Mouse (Mus musculus): Measurements from ENCODE around the gene Aldh16a1. TPM values are rescaled to one million over a fixed set of nuclear protein-coding genes. Genes with fewer than 3 reads are reported as not detected.
A peak's percentile ranks its signal among the peaks of the same experiment; 100 is the strongest.

Gene Aldh16a1
- total RNA-seq, 2 experiments from 2014 or later = 13.2 to 13.3 TPM

DNA sequence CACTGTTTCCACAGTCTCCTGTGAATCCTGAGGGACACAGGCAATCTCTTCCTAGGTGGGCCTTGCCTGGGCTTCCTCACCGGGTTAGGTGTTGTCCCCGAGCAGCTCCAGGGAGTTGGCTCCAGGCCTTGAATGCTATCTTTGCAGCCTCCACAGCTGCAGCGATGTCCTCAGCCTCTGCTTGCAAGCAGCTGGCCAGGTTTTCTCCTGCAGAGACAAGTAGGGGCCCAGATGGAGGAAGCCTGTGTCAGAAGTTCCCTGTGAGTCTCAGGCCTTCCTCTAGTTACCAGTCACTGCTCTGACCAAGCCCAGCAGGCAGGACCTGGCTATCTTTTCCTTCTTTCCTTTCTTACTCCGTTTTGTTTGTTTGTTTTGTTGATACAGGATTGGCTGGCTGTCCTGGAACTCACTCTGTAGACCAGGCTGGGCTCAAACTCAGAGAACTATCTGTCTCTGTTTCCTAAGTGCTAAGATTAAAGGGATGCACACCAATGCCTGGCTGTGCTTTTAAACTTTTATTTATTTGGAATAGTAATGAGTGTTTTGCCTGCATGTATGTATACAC is 5.8 kb downstream of the Aldh16a1 start:
- Histone ChIP-seq H3K4me3 (no peak overlapping the region), H3K27ac (no peak overlapping the region)
- no peak for TF ChIP-seq CTCF (conservative IDR thresholded peaks at IDR 0.05)
- no peak for DNase-seq (ENCODE audit: low spot score in 2 of 2)

GRCm38 (mm10) chr7:45147899-45148298 is 6.5 kb downstream of the Aldh16a1 start:
- no peak for DNase-seq (ENCODE audit: low spot score in 2 of 2)
- H3K27ac ChIP-seq = no peak overlapping the region
- H3K4me3 ChIP-seq = no peak overlapping the region

GRCm38 (mm10) chr7:45147267-45147666 is 7.1 kb downstream of the Aldh16a1 start:
- no peak for DNase-seq (ENCODE audit: low spot score in 2 of 2)
- Histone ChIP-seq H3K27ac (no peak overlapping the region), H3K4me3 (no peak overlapping the region)
- TF ChIP-seq CTCF (conservative IDR thresholded peaks at IDR 0.05) = no peak

More at GRCm38 (mm10) chr7:45147899-45148298, 6.5 kb downstream of the Aldh16a1 start:
- TF ChIP-seq CTCF (conservative IDR thresholded peaks at IDR 0.05) = no peak

DNA sequence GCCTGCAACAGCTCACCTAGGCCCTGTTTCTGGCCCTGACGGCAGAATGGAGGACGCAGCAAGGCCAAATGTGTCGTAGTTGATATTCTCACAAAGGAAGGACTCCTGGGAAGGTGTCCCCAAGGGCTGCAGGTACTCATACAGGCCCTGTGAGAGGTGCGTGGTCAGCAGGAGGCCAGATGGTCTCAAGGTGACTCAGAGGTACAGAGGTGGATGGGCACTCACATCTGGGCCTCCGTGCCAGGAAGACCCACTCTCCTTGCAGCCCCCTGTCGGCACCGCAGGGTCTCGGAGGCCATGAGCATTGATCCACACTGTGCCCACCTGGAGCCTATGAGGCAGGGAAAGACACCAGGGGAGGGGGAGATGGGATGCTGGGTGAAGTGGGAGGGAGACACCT is 8.9 kb downstream of the Aldh16a1 start:
- no peak for DNase-seq (ENCODE audit: low spot score in 2 of 2)
- no peak overlapping the region for H3K27ac ChIP-seq
- H3K4me3 ChIP-seq = no peak overlapping the region
- no peak for TF ChIP-seq CTCF (conservative IDR thresholded peaks at IDR 0.05)

GRCm38 (mm10) chr7:45144368-45145174 is 9.8 kb downstream of the Aldh16a1 start:
- no peak for TF ChIP-seq CTCF (conservative IDR thresholded peaks at IDR 0.05)
- DNase-seq (ENCODE audit: low spot score in 2 of 2) = no peak

GRCm38 (mm10) chr7:45141914-45142313 is 12.5 kb downstream of the Aldh16a1 start:
- H3K27ac ChIP-seq = no peak overlapping the region
- TF ChIP-seq CTCF (conservative IDR thresholded peaks at IDR 0.05) = no peak
- DNase-seq (ENCODE audit: low spot score in 2 of 2) = no peak
- H3K4me3 ChIP-seq = no peak overlapping the region

More at GRCm38 (mm10) chr7:45144368-45145174, 9.8 kb downstream of the Aldh16a1 start:
- no peak overlapping the region for H3K27ac ChIP-seq
- no peak overlapping the region for H3K4me3 ChIP-seq

DNA sequence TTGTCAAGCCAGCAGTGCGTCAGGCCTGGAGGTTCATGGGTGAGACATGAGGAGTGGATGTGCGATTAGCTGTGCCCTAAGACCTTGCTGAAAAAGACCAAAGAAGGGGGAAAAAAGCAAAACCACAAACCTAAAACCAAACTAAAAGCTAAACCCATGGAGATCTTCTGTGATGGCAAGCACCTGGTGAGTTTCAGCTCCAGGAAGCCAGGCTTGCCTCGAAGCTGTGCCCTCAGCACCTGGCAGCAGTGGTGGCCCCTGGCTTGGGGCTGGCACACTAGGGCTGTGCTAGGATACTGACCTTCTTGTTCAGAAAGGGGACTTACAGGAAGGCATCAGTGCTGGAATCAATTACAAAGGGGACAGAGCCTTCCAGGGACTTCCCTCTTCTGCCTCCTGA is 13.1 kb downstream of the Aldh16a1 start:
- Histone ChIP-seq H3K4me3 (no peak overlapping the region), H3K27ac (no peak overlapping the region)
- no peak for TF ChIP-seq CTCF (conservative IDR thresholded peaks at IDR 0.05)

DNA sequence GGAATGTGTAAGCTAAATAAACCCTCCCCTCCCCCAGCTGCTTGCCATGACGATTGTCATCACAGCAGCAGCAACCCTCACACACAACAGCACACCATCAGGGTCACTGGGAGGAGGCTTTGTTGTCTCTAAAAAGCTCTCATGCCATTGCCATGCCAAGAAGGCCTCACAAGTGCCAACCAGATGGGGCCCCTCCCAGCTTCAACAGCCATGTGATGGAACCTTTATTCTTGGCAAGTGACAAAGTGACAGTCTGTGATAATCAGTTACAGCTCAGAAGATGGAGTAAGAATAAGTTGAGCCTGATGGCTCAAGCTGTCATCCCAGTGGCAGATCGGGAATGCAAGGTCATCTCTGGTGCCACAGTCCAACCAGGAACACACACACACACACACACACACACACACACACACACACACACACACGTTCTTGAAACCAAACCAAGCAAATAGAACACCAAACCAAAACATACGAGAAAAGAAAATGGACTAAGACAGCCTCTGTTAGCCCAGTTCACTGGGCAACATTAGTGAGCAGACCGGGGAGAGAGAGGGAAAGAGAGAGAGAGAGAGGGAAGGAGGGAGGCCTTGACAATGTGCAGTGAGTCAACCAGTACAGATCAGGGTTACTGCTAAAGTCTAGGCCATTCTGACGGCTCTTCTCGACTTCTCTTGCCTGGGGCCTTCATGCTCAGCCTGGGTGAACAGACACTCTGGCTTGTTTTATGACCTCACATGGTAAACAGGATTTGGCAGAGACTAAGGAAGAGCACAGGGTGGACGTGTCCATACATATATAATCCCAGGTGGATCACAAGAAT is 14.3 kb downstream of the Aldh16a1 start:
- H3K4me3 ChIP-seq = no peak overlapping the region
- no peak for DNase-seq (ENCODE audit: low spot score in 2 of 2)
- TF ChIP-seq CTCF (conservative IDR thresholded peaks at IDR 0.05) = no peak
- no peak overlapping the region for H3K27ac ChIP-seq

More for the DNA sequence above, 13.1 kb downstream of the Aldh16a1 start:
- no peak for DNase-seq (ENCODE audit: low spot score in 2 of 2)

- TF ChIP-seq CTCF (conservative IDR thresholded peaks at IDR 0.05) = no peak
- no peak for DNase-seq (ENCODE audit: low spot score in 2 of 2)
- Histone ChIP-seq H3K4me3 (no peak overlapping the region), H3K27ac (no peak overlapping the region)
Observed at GRCm38 (mm10) chr7:45138403-45138802, 16.0 kb downstream of the Aldh16a1 start.

GRCm38 (mm10) chr7:45137171-45138006 is 17.0 kb downstream of the Aldh16a1 start:
- Histone ChIP-seq H3K27ac (no peak overlapping the region), H3K4me3 (no peak overlapping the region)
- TF ChIP-seq CTCF (conservative IDR thresholded peaks at IDR 0.05) = no peak
- no peak for DNase-seq (ENCODE audit: low spot score in 2 of 2)

- Histone ChIP-seq H3K4me3 (peak within 1 kb of the TSS; percentile 72), H3K27ac (peak within 1 kb of the TSS; percentile 81)
- DNase-seq (ENCODE audit: low spot score in 2 of 2) = peak; percentile 87 to 88
- TF ChIP-seq CTCF (conservative IDR thresholded peaks at IDR 0.05) = peak; percentile 99
Observed at GRCm38 (mm10) chr7:45135993-45136567, 18.3 kb downstream of the Aldh16a1 start, which contains the start of the genes Gm45713 and Flt3l. Gene Gm45713 (minus strand): TSS chr7:45136231. Gene Flt3l (minus strand): TSS chr7:45136432.

DNA sequence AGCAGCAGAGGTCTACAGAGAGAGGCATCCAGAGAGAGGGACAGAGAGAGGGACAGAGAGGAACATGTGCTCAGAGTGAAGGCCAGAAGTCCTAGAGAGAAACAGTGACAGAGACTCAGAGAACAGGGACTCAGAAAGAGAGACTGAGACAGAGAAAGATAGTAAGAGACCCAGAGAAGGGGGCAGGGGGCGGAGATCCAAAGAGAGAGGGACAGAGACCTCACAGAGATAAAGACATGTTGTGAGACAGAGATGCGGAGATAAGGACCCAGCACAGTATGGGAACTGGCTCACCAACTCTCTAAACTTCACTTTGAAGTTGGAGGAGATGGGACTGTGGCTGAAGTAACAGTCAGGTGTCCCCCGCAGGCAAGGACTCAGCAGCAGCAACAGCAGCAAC is 19.0 kb downstream of the Aldh16a1 start:
- no peak for TF ChIP-seq CTCF (conservative IDR thresholded peaks at IDR 0.05)
- Histone ChIP-seq H3K4me3 (peak overlapping the region; percentile 72), H3K27ac (no peak overlapping the region; the same call in 1 of the 2 replicates)

More for the DNA sequence above, 19.0 kb downstream of the Aldh16a1 start:
- no peak for DNase-seq (ENCODE audit: low spot score in 2 of 2)
